Mouse (Mus musculus) midbrain, embryonic 16.5 days (tissue): Measurements from ENCODE around the gene Snap25. TPM values are rescaled to one million over a fixed set of nuclear protein-coding genes. Genes with fewer than 3 reads are reported as not detected.
A peak's percentile ranks its signal among the peaks of the same experiment; 100 is the strongest.

Source experiments
- ATAC-seq: fragments of 200-750 bp; cut with Nextera tagmentation; 2 replicates; pipeline ENCODE4 v1.8.0; 2017; ENCODE audit warnings: moderate TSS enrichment
- H3K27ac ChIP-seq: fragments of 300-500 bp; sonication (generic); 2 replicates; pipeline ENCODE4 v1.5.1; 2014; ENCODE audit warnings: mild to moderate bottlenecking, low read length, mixed read lengths
- H3K27me3 ChIP-seq: fragments of 300-500 bp; sonication (generic); 2 replicates; pipeline ENCODE4 v1.6.1; 2014; ENCODE audit warnings: low read depth, low read length, mixed read lengths; ENCODE audit not compliant: control insufficient read depth, insufficient read depth
- H3K36me3 ChIP-seq: fragments of 300-500 bp; sonication (generic); 2 replicates; pipeline ENCODE4 v1.6.1; 2014; ENCODE audit warnings: mild to moderate bottlenecking, low read length, moderate library complexity, mixed read lengths; ENCODE audit not compliant: control insufficient read depth, insufficient read depth
- H3K4me1 ChIP-seq: fragments of 300-500 bp; sonication (generic); 2 replicates; pipeline ENCODE4 v1.6.1; 2014; ENCODE audit warnings: mild to moderate bottlenecking, low read length, mixed read lengths; ENCODE audit not compliant: control insufficient read depth, insufficient read depth
- H3K4me2 ChIP-seq: fragments of 300-500 bp; sonication (generic); 2 replicates; pipeline ENCODE4 v1.6.1; 2014; ENCODE audit warnings: mild to moderate bottlenecking, low read length, mixed read lengths
- H3K4me3 ChIP-seq: fragments of 300-500 bp; sonication (generic); 2 replicates; pipeline ENCODE4 v1.5.1; 2014; ENCODE audit warnings: low read depth, mild to moderate bottlenecking, low read length, moderate library complexity, mixed read lengths
- H3K9ac ChIP-seq: fragments of 300-500 bp; sonication (generic); 2 replicates; pipeline ENCODE4 v1.6.1; 2014; ENCODE audit warnings: low read depth, low read length, mixed read lengths
- H3K9me3 ChIP-seq: fragments of 300-500 bp; sonication (generic); replicated peaks from 2 replicates; pipeline ENCODE4 v1.6.1; 2014; ENCODE audit warnings: mild to moderate bottlenecking, low read length, mixed read lengths; ENCODE audit not compliant: control insufficient read depth, poor library complexity, severe bottlenecking
- WGBS: fragments of 180-500 bp; shearing (Covaris S2); extraction: QIAGEN DNeasy Blood & Tissue Kit; methylation state at CpG from one replicate; pipeline ENCODE4 v1.1.7; 2014; 5-methylcytosine and 5-hydroxymethylcytosine counted together
- polyA plus RNA-seq: library from polyadenylated mRNA; unstranded; fragments of >200 nt; fragmentation: Nextera tagmentation; extraction: Ambion mirVana; gene quantifications from 2 replicates; pipeline ENCODE4 v1.2.1, GENCODE M21; 2015

Gene Snap25
- 175 and 244 TPM in 2 replicates for polyA plus RNA-seq

DNA sequence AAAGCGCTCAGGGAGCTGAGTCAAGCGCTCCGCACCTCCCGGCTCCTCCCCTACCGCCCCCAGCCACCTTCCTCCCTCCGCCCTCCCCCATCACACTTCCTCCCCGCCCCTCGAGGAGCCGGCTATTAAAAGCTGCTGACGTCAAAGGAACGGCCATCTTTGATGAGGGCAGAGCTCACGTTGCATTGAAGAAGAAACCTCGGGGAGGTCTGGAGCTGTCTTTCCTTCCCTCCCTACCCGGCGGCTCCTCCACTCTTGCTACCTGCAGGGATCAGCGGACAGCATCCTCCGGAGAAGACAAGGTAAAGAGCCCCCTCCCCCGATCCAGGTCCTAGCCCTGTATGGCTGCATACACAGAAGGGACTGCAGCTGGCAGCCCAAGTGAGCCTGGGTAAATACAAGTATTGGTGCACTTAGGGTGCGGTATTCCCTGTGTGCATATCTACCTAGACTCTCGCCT lies at the start of gene Snap25:
Snap25 (plus strand) TSS at position 155 of the 460 bp plus-strand sequence.
- Histone ChIP-seq H3K27me3 (no peaks in the 10 kb centered on the region), H3K9me3 (no peaks in the 10 kb centered on the region), H3K4me2 (peak within 1 kb of the TSS; percentile 60), H3K36me3 (no peaks in the 10 kb centered on the region), H3K4me1 (peaks cover 12% of the 10 kb centered on the region; the same call in 1 of the 2 replicates), H3K27ac (peak within 1 kb of the TSS; percentile 89), H3K9ac (peak within 1 kb of the TSS; percentile 91), H3K4me3 (peak within 1 kb of the TSS; percentile 82)
- ATAC-seq: peak; percentile 90
- WGBS: under 1% methylated on average over 20 of the region's 20 CpGs

GRCm38 (mm10) chr2:136666951-136667350 lies 46.3 kb upstream of the Snap25 start:
- Histone ChIP-seq H3K36me3 (no peaks in the 10 kb centered on the region), H3K27me3 (no peaks in the 10 kb centered on the region), H3K27ac (no peak overlapping the region), H3K9me3 (no peaks in the 10 kb centered on the region), H3K9ac (no peak overlapping the region), H3K4me1 (peaks cover 6% of the 10 kb centered on the region; the same call in 1 of the 2 replicates), H3K4me2 (no peak overlapping the region), H3K4me3 (no peak overlapping the region)
- 80% methylated on average over 1 of the region's 1 CpGs for WGBS
- no peak for ATAC-seq

- no peak overlapping the region for H3K9ac ChIP-seq
- H3K4me3 ChIP-seq: no peak overlapping the region
- H3K4me1 ChIP-seq: peaks cover 6% of the 10 kb centered on the region; the same call in 1 of the 2 replicates
- ATAC-seq: no peak
- WGBS: 96% methylated on average over 3 of the region's 3 CpGs
- H3K27me3 ChIP-seq: no peaks in the 10 kb centered on the region
- H3K27ac ChIP-seq: no peak overlapping the region
- H3K36me3 ChIP-seq: no peaks in the 10 kb centered on the region
- no peaks in the 10 kb centered on the region for H3K9me3 ChIP-seq
- H3K4me2 ChIP-seq: no peak overlapping the region
Observed at GRCm38 (mm10) chr2:136669183-136669582, 44.1 kb upstream of the Snap25 start.

GRCm38 (mm10) chr2:136669665-136670064 lies 43.6 kb upstream of the Snap25 start:
- H3K27ac ChIP-seq: no peak overlapping the region
- WGBS: 88% methylated on average over 3 of the region's 3 CpGs

DNA sequence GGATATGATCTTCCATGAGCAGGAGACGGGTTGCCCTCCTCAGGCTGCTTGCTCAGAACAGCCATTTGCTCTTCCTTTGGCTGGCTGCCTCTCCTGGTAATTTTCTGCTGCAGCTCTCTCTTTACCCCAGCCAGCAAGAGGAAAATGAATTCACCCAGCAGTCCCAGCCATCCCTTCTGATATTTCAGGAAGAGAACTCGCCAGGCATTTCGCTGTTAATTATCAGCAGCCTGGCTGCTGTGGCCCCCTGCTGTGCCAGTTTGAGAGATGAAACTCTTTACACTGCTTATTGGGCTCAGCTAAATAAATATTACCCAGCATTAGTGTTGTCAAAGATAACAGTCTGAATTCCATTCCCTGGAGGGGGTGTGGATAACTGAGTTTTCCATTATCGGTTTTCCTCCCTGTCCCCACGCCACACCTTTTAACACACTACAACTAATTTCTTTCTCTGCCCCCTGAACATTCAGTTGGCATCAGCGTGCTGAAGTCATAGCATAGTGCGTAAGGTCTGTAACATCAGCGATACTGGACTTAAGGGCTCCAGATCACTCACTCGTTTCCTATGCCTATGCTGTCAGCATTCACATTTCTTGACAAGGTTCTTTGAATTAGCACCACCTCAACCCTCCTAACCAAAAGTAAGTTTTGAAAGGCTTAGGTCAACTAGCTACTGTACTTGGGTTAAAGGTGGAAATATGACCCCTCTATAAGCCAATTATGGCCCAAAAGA lies 42.5 kb upstream of the Snap25 start:
- no peaks in the 10 kb centered on the region for H3K36me3 ChIP-seq
- 28% methylated on average over 9 of the region's 9 CpGs for WGBS
- no peaks in the 10 kb centered on the region for H3K27me3 ChIP-seq
- H3K9me3 ChIP-seq: no peaks in the 10 kb centered on the region
- 0 out of 2 replicates have a peak overlapping the region, but pooled peaks have one; percentile 31 for H3K9ac ChIP-seq
- peak overlapping the region; percentile 24; the same call in 1 of the 2 replicates for H3K4me2 ChIP-seq
- ATAC-seq: peak; percentile 82; the same call in 1 of the 2 replicates
- peak overlapping the region; percentile 76 for H3K27ac ChIP-seq
- H3K4me3 ChIP-seq: no peak overlapping the region
- peaks cover 6% of the 10 kb centered on the region; the same call in 1 of the 2 replicates for H3K4me1 ChIP-seq

More at GRCm38 (mm10) chr2:136669665-136670064, 43.6 kb upstream of the Snap25 start:
- no peaks in the 10 kb centered on the region for H3K36me3 ChIP-seq
- no peak for ATAC-seq
- H3K9me3 ChIP-seq: no peaks in the 10 kb centered on the region
- no peaks in the 10 kb centered on the region for H3K27me3 ChIP-seq
- H3K4me3 ChIP-seq: no peak overlapping the region
- H3K9ac ChIP-seq: no peak overlapping the region
- H3K4me1 ChIP-seq: peaks cover 6% of the 10 kb centered on the region; the same call in 1 of the 2 replicates
- no peak overlapping the region for H3K4me2 ChIP-seq

DNA sequence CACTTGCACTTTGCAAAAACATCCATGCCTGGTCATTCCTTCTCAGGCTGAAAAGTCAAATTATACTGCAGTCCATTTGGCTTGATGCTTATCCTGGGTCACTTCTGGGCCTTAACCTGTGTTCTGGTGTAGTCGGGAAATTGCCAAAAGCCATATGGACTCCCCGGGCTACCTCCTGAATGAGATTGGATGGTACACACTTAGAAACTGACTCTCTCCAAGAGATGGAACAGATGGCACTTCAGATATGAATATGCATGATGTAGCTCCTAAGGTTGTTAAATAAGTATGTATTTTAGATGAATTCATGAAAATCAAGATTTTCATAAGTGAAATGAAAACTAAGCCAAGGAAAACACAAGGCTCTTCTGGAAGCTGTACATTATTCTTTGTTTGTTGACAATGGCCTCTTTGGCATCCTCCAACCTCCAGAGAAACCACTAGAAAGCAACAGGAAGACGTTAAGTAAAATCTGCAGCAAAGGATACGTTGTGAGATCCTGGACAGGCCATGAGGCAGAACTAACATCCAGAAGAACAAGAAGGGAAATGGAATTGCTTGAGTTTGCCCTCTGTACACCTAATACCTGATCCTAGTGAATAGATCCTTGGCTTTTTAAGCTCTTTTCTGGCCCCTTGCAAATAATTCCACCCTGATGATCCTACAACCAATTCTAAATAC lies 39.0 kb upstream of the Snap25 start:
- Histone ChIP-seq H3K36me3 (no peaks in the 10 kb centered on the region), H3K4me1 (peaks cover 14% of the 10 kb centered on the region; the same call in 1 of the 2 replicates), H3K4me3 (no peak overlapping the region), H3K9me3 (no peaks in the 10 kb centered on the region), H3K27me3 (no peaks in the 10 kb centered on the region), H3K9ac (no peak overlapping the region), H3K27ac (no peak overlapping the region), H3K4me2 (no peak overlapping the region)
- ATAC-seq: no peak
- WGBS: 57% methylated on average over 4 of the region's 4 CpGs

GRCm38 (mm10) chr2:136676196-136676595 lies 37.1 kb upstream of the Snap25 start:
- Histone ChIP-seq H3K27ac (no peak overlapping the region), H3K4me3 (no peak overlapping the region), H3K9me3 (no peaks in the 10 kb centered on the region), H3K4me1 (peaks cover 16% of the 10 kb centered on the region), H3K4me2 (no peak overlapping the region), H3K9ac (no peak overlapping the region), H3K27me3 (no peaks in the 10 kb centered on the region), H3K36me3 (no peaks in the 10 kb centered on the region)
- ATAC-seq: no peak
- WGBS: 84% methylated on average over 2 of the region's 2 CpGs

DNA sequence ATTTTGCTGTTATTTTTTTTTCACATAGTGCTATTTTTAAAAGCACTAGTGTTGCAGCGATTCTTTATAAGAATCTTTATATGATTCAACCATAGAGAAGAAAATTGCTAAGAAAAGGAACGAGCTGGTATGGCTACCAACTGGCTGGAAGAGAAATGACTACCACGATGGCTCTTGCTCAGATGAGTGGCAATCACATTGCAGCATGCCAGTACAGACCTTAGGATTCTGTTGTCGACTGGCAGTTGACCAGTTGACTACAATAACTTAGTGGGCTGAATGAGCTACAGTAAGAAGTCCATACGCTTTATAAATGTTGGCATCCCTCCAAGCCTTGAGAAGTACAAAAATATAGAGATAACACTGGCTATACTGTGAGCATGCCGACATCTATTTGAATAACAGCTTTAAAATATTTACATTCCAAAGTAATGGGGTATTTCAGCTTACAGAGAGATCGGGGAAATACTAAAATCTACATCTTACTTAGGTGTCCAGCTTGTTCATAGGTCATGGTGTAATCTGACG lies 36.3 kb upstream of the Snap25 start:
- Histone ChIP-seq H3K9me3 (no peaks in the 10 kb centered on the region), H3K27ac (no peak overlapping the region), H3K9ac (no peak overlapping the region), H3K36me3 (no peaks in the 10 kb centered on the region), H3K4me2 (no peak overlapping the region), H3K4me1 (peaks cover 16% of the 10 kb centered on the region), H3K4me3 (no peak overlapping the region), H3K27me3 (no peaks in the 10 kb centered on the region)
- 73% methylated on average over 8 of the region's 8 CpGs for WGBS
- ATAC-seq: no peak
